Mouse (Mus musculus): ENCODE measurements around the gene Stk32c. TPM values are rescaled to one million over a fixed set of nuclear protein-coding genes. Genes with fewer than 3 reads are reported as not detected.

The Stk32c gene
- polyA plus RNA-seq, 1 experiment from 2014 or later = 1.5 TPM

GRCm38 (mm10) chr7:139221072-139221471 is 8.0 kb upstream of the Stk32c start:
- no peak for ATAC-seq
- H3K4me1 ChIP-seq (ENCODE audit: control insufficient read depth, insufficient read depth, low read length) = no peaks in the 10 kb centered on the region
- no peak overlapping the region for H3K4me3 ChIP-seq (ENCODE audit: low read depth, low read length)

DNA sequence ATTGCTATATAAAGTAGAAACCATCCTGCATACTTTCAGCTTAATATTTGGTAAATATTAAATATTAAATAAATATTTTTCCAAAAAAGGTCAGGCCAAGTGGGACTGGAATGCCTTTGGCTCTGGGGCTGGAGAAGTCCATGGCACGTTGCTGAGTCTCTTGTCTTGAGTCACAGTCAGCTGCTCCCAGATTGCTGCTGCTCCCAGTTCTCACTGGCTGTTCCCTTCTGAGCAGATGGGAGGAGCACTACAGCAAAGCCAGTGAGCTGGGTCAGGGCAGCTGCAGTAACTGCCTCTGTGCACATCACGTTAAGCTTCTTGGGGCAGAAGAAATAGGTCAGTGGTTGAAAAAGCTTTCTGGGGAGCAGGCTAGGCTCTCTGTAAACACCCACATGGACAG is 7.2 kb upstream of the Stk32c start:
- Histone ChIP-seq H3K27ac (ENCODE audit: low read depth, low read length) (no peak overlapping the region), H3K4me2 (ENCODE audit: low read length) (no peak overlapping the region), H3K9me3 (replicated peaks; ENCODE audit: control insufficient read depth, low read length) (no peaks in the 10 kb centered on the region), H3K27me3 (replicated peaks; ENCODE audit: control insufficient read depth, insufficient read depth, low read length) (no peaks in the 10 kb centered on the region), H3K36me3 (ENCODE audit: control insufficient read depth, insufficient read depth, low read length) (no peaks in the 10 kb centered on the region), H3K4me3 (ENCODE audit: low read depth, low read length) (no peak overlapping the region), H3K4me1 (ENCODE audit: control insufficient read depth, insufficient read depth, low read length) (no peaks in the 10 kb centered on the region), H3K9ac (ENCODE audit: low read length) (no peak overlapping the region)
- ATAC-seq (no peak), DNase-seq (ENCODE audit: low spot score) (no peak)
- WGBS = 62% methylated on average over 2 of the region's 2 CpGs

More at GRCm38 (mm10) chr7:139221072-139221471, 8.0 kb upstream of the Stk32c start:
- Histone ChIP-seq H3K36me3 (ENCODE audit: control insufficient read depth, insufficient read depth, low read length) (no peaks in the 10 kb centered on the region), H3K27me3 (replicated peaks; ENCODE audit: control insufficient read depth, insufficient read depth, low read length) (no peaks in the 10 kb centered on the region), H3K9me3 (replicated peaks; ENCODE audit: control insufficient read depth, low read length) (no peaks in the 10 kb centered on the region), H3K4me2 (ENCODE audit: low read length) (no peak overlapping the region), H3K9ac (ENCODE audit: low read length) (no peak overlapping the region), H3K27ac (ENCODE audit: low read depth, low read length) (no peak overlapping the region)
- 82% methylated on average over 5 of the region's 5 CpGs for WGBS
- no peak for DNase-seq (ENCODE audit: low spot score)

DNA sequence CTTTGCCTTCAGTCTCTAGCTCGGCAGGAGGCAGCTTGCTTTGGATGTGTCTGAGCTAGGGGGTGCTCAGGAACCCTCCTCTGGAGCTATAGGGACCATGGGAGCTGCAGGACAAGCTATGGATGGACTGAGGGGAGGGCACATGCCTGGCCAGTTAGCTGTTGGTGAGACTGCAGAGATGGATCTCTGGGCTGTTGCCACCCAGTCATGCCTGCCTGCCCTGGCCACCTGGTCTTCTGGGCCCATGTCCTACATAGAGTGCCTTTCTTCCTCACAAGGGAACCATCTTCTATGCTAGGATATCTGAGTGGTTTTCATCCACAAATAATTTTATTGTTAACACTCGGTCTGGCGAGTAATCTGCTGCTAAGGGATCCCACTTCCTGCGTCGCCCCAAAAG is 6.4 kb upstream of the Stk32c start:
- WGBS = 76% methylated on average over 5 of the region's 5 CpGs
- DNase-seq (ENCODE audit: low spot score) = no peak
- H3K4me2 ChIP-seq (ENCODE audit: low read length) = no peak overlapping the region
- H3K4me3 ChIP-seq (ENCODE audit: low read depth, low read length) = no peak overlapping the region
- no peak for ATAC-seq
- no peak overlapping the region for H3K9ac ChIP-seq (ENCODE audit: low read length)
- no peak overlapping the region for H3K27ac ChIP-seq (ENCODE audit: low read depth, low read length)
- no peaks in the 10 kb centered on the region for H3K36me3 ChIP-seq (ENCODE audit: control insufficient read depth, insufficient read depth, low read length)
- H3K27me3 ChIP-seq (replicated peaks; ENCODE audit: control insufficient read depth, insufficient read depth, low read length) = no peaks in the 10 kb centered on the region
- no peaks in the 10 kb centered on the region for H3K9me3 ChIP-seq (replicated peaks; ENCODE audit: control insufficient read depth, low read length)
- H3K4me1 ChIP-seq (ENCODE audit: control insufficient read depth, insufficient read depth, low read length) = no peaks in the 10 kb centered on the region

DNA sequence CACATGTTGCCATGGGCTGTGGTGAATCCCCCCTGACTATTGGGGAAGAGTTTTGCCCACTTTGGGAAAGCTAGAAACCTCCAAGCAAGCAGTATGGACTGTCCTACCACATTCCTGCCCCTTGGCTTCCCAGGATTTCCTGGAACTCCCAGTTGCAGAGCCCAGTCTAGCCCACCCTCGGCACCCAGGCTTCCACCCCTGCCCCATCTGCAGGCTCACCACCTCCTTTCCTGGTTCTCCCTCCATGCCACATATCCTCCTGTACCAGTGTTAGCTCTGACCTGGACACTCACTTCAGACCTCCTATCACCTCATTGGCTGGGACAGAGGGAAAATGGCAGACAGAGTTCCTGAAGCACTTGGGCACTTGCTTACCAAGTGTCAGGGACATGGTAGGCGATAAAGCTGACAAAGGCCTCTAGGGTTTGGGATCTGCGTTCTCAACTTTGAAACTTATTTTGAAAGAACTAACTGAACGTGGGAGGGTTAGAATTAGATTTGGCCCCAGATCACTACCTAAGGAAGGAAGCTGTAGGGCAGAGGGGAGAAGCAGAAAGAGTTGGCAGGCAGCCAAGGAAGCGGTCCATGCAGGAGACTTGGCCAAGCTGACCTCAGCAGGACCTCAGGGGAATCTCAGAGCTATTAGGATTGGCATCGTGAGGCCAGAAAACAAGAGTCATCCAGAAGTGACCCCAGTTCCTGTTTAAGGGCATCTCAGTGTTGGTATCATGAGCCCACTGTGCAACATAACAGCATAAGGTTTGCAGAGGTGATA is 5.7 kb upstream of the Stk32c start:
- H3K27ac ChIP-seq (ENCODE audit: low read depth, low read length) = no peak overlapping the region
- H3K4me3 ChIP-seq (ENCODE audit: low read depth, low read length) = no peak overlapping the region
- 75% methylated on average over 6 of the region's 6 CpGs for WGBS
- H3K27me3 ChIP-seq (replicated peaks; ENCODE audit: control insufficient read depth, insufficient read depth, low read length) = no peaks in the 10 kb centered on the region
- H3K4me2 ChIP-seq (ENCODE audit: low read length) = no peak overlapping the region
- DNase-seq (ENCODE audit: low spot score) = no peak
- no peak overlapping the region for H3K9ac ChIP-seq (ENCODE audit: low read length)
- no peaks in the 10 kb centered on the region for H3K4me1 ChIP-seq (ENCODE audit: control insufficient read depth, insufficient read depth, low read length)
- no peak for ATAC-seq
- no peaks in the 10 kb centered on the region for H3K36me3 ChIP-seq (ENCODE audit: control insufficient read depth, insufficient read depth, low read length)
- H3K9me3 ChIP-seq (replicated peaks; ENCODE audit: control insufficient read depth, low read length) = no peaks in the 10 kb centered on the region

GRCm38 (mm10) chr7:139217046-139217445 is 3.9 kb upstream of the Stk32c start:
- DNase-seq (ENCODE audit: low spot score) (no peak), ATAC-seq (no peak)
- Histone ChIP-seq H3K9me3 (replicated peaks; ENCODE audit: control insufficient read depth, low read length) (no peaks in the 10 kb centered on the region), H3K4me2 (ENCODE audit: low read length) (no peak overlapping the region), H3K4me1 (ENCODE audit: control insufficient read depth, insufficient read depth, low read length) (no peaks in the 10 kb centered on the region), H3K27ac (ENCODE audit: low read depth, low read length) (no peak overlapping the region), H3K9ac (ENCODE audit: low read length) (no peak overlapping the region), H3K27me3 (replicated peaks; ENCODE audit: control insufficient read depth, insufficient read depth, low read length) (no peaks in the 10 kb centered on the region), H3K36me3 (ENCODE audit: control insufficient read depth, insufficient read depth, low read length) (no peaks in the 10 kb centered on the region), H3K4me3 (ENCODE audit: low read depth, low read length) (no peak overlapping the region)
- 80% methylated on average over 7 of the region's 7 CpGs for WGBS

DNA sequence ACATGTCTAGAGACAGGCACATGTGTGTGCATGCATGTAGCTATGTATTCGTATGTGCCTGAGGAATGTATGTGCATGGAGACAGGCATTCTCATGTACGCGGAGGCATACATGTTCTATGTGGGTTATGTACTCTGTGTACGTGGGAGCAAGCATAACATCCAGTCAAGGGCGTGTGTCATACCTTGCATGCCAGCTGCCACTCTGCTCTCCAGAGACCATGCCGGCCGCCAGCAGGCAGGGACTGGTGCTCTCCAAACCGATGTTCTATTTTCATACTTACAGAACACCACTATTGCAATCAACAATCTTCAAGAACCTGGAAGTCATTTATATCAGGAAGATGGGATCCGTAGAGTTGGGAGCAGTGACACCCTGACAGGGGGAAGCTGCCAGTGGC is 3.4 kb upstream of the Stk32c start:
- no peaks in the 10 kb centered on the region for H3K4me1 ChIP-seq (ENCODE audit: control insufficient read depth, insufficient read depth, low read length)
- 95% methylated on average over 9 of the region's 9 CpGs for WGBS
- H3K9ac ChIP-seq (ENCODE audit: low read length) = no peak overlapping the region
- no peak overlapping the region for H3K4me3 ChIP-seq (ENCODE audit: low read depth, low read length)
- no peaks in the 10 kb centered on the region for H3K9me3 ChIP-seq (replicated peaks; ENCODE audit: control insufficient read depth, low read length)
- no peak overlapping the region for H3K4me2 ChIP-seq (ENCODE audit: low read length)
- no peaks in the 10 kb centered on the region for H3K27me3 ChIP-seq (replicated peaks; ENCODE audit: control insufficient read depth, insufficient read depth, low read length)
- H3K27ac ChIP-seq (ENCODE audit: low read depth, low read length) = no peak overlapping the region
- ATAC-seq = no peak
- DNase-seq (ENCODE audit: low spot score) = no peak
- no peaks in the 10 kb centered on the region for H3K36me3 ChIP-seq (ENCODE audit: control insufficient read depth, insufficient read depth, low read length)

DNA sequence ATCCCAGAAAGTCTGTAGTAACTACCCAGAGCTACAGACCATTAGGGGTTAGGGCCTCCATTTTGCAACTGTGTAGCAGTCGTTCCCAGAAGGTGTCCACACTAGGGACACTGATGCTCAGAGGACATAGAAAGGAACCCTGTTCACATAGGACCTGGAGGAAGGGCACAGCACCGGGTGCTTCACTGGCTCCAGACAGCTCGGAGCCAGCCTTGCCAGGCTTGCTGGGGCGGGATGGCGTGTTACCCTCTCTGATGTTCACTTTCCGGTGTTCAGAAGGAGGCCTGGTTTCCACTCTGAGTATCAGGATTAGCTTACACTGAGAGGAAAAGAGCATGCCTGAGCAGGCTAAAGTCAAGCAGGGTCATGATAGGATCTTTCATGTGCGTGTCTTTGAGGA is 2.8 kb upstream of the Stk32c start:
- no peak overlapping the region for H3K4me2 ChIP-seq (ENCODE audit: low read length)
- no peak overlapping the region for H3K27ac ChIP-seq (ENCODE audit: low read depth, low read length)
- ATAC-seq = no peak
- H3K9me3 ChIP-seq (replicated peaks; ENCODE audit: control insufficient read depth, low read length) = no peaks in the 10 kb centered on the region
- no peak overlapping the region for H3K4me3 ChIP-seq (ENCODE audit: low read depth, low read length)
- no peaks in the 10 kb centered on the region for H3K4me1 ChIP-seq (ENCODE audit: control insufficient read depth, insufficient read depth, low read length)
- 93% methylated on average over 7 of the region's 7 CpGs for WGBS
- DNase-seq (ENCODE audit: low spot score) = no peak
- H3K27me3 ChIP-seq (replicated peaks; ENCODE audit: control insufficient read depth, insufficient read depth, low read length) = no peaks in the 10 kb centered on the region
- H3K9ac ChIP-seq (ENCODE audit: low read length) = no peak overlapping the region
- H3K36me3 ChIP-seq (ENCODE audit: control insufficient read depth, insufficient read depth, low read length) = no peaks in the 10 kb centered on the region

- Histone ChIP-seq H3K4me2 (ENCODE audit: low read length) (no peak overlapping the region), H3K4me3 (ENCODE audit: low read depth, low read length) (no peak overlapping the region), H3K27me3 (replicated peaks; ENCODE audit: control insufficient read depth, insufficient read depth, low read length) (no peaks in the 10 kb centered on the region), H3K9me3 (replicated peaks; ENCODE audit: control insufficient read depth, low read length) (no peaks in the 10 kb centered on the region), H3K9ac (ENCODE audit: low read length) (no peak overlapping the region), H3K36me3 (ENCODE audit: control insufficient read depth, insufficient read depth, low read length) (no peaks in the 10 kb centered on the region), H3K4me1 (ENCODE audit: control insufficient read depth, insufficient read depth, low read length) (no peaks in the 10 kb centered on the region), H3K27ac (ENCODE audit: low read depth, low read length) (no peak overlapping the region)
- WGBS = 71% methylated on average over 1 of the region's 1 CpGs
- DNase-seq (ENCODE audit: low spot score) (no peak), ATAC-seq (no peak)
Measured at GRCm38 (mm10) chr7:139215516-139215915, 2.4 kb upstream of the Stk32c start.

DNA sequence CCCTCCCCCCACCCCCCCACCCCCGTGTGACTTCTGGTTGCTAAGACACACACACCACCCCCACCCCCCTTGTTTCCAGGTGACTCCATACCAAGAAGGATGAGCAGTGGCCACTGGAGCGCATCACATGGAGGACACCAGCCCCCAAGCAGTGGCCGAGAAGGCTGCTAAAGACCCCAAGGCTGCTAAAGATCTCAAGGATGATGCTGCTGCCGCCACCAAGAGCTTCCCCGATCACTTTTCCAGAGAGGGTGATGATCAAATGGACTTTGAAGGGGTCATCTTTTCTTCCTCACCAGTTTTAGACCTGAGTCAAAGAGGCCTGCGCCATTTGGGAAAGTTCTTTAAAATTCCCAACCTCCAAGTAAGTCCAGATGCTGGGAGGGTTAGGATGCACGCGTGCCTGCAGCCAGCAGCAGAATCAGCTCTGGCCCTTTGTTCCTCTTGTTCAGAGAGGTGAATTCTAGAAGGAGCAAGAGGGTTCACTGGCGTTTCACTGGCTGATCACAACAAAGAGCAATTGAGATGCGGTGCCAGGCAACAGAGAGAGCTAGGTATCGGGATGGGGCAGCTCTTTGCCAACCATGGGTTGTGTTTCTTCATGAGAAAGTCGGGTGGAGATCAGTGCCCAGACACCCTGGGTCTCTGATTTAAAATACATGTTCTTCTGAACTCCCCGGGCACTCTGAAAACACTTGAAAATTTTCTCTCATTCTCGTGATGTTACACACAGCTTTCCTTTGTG is 1.7 kb upstream of the Stk32c start:
- DNase-seq (ENCODE audit: low spot score) = no peak
- Histone ChIP-seq H3K27me3 (replicated peaks; ENCODE audit: control insufficient read depth, insufficient read depth, low read length) (no peaks in the 10 kb centered on the region), H3K9ac (ENCODE audit: low read length) (no peak overlapping the region), H3K9me3 (replicated peaks; ENCODE audit: control insufficient read depth, low read length) (no peaks in the 10 kb centered on the region), H3K36me3 (ENCODE audit: control insufficient read depth, insufficient read depth, low read length) (no peaks in the 10 kb centered on the region), H3K4me3 (ENCODE audit: low read depth, low read length) (no peak overlapping the region), H3K4me2 (ENCODE audit: low read length) (no peak overlapping the region), H3K27ac (ENCODE audit: low read depth, low read length) (no peak overlapping the region), H3K4me1 (ENCODE audit: control insufficient read depth, insufficient read depth, low read length) (no peaks in the 10 kb centered on the region)
- 77% methylated on average over 13 of the region's 14 CpGs for WGBS
- ATAC-seq = no peak
